Mouse (Mus musculus): ENCODE measurements around the gene Tarbp2. TPM values are rescaled to one million over a fixed set of nuclear protein-coding genes. Genes with fewer than 3 reads are reported as not detected.
A peak's percentile ranks its signal among the peaks of the same experiment; 100 is the strongest.

Tarbp2 gene
- 92.0 and 92.7 TPM in 2 replicates for polyA plus RNA-seq (2014; fragmentation: Nextera tagmentation; extraction: Ambion mirVana)

DNA sequence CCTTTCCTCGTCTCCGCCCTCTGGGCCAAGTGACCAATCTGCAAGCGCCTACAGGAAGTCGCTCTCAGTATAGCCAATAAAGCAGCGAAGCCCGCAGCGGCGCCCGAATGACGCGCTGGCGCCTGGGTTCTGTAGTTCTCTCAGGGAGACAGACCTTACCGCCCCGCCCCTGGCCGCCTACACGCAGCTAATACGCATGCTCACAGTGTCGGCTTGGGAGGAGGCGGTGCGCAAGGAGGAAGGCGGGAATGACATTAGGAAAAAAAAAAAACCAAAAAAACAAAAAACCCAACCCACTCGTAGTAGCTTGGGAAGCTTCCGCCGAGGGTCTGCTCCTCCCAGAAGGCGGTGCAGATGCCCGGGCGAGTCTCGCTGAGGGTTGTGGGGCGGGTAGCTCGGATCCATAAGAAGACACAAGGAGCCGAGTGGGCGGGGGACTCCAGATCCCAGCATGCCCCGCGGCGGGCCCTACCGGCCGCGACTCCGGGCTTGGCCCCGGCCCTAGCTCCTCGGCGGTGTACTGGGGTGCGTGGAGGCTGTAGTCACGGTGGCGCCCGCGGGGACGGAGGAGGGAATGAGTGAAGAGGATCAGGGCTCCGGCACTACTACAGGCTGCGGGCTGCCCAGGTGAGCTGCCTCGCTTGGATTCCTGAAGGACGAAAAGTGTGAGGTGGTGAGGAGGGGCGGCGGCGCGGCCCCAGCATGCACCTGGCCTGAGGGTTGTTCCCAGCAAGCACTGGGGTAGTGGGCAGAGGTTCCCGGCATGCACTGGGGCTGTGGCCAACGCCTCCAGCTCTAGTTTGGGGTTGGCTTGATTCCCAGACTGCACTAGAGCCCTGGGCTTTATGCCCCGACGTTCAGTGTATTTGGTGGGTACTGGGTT is at the start of gene Tarbp2:
TSS of gene Tarbp2 (plus strand) at position 217 of the 883 bp plus-strand sequence.
- DNase-seq (ENCODE audit: low spot score) (peak; percentile 100), ATAC-seq (replicated peaks; ENCODE audit: insufficient number of reproducible peaks, low FRiP score, low TSS enrichment, low read depth) (peak; percentile 90)
- H3K9ac ChIP-seq (replicated peaks; ENCODE audit: low read length) = peak within 1 kb of the TSS; percentile 87
- WGBS = under 1% methylated on average over 60 of the region's 60 CpGs
- H3K4me2 ChIP-seq (ENCODE audit: low read depth, low read length) = peak within 1 kb of the TSS; percentile 81
- H3K4me1 ChIP-seq (ENCODE audit: control insufficient read depth, insufficient read depth, low read length) = no peaks in the 10 kb centered on the region; the same call in 1 of the 2 replicates
- peak within 1 kb of the TSS; percentile 61 for H3K4me3 ChIP-seq (ENCODE audit: low read depth, low read length)
- H3K9me3 ChIP-seq (replicated peaks; ENCODE audit: control insufficient read depth, low read length) = no peaks in the 10 kb centered on the region
- no peaks in the 10 kb centered on the region for H3K27me3 ChIP-seq (ENCODE audit: control insufficient read depth, insufficient read depth, low read length)
- H3K27ac ChIP-seq (replicated peaks; ENCODE audit: low read depth, low read length) = peak within 1 kb of the TSS; percentile 98
- no peaks in the 10 kb centered on the region for H3K36me3 ChIP-seq (replicated peaks; ENCODE audit: control insufficient read depth, insufficient read depth, low read depth, low read length)

DNA sequence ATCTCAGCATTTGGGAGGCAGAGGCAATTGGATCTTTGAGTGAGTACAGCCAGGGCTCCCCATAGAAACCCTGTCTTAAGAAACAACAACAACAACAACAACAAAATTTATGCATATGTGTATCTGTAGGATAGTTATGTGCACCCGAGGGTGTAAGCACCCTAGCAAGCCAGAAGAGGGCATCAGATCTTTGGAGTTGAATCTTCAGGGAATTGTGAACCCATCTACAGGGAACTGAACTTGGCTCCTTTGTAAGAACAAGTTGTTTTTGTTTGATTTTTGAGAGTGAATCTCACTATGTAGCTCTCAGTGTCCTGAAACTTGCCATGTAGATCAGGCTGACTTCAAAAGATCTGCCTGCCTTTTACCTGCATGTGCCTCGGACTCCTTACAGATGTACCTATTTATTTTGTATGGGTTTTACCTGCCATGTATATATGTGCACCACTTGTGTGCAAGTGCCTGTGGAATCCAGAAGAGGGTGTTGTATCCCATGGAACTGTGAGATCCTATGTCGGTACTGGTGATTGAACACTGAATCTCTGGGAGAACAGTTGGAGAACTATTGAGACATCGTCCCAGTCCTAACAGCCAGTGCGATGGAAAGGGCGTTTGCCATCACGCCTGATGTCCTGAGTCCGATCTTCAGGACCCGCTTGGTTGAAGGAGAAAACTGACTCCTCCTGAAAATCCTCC is 49.2 kb upstream of the Tarbp2 start:
- Histone ChIP-seq H3K4me3 (ENCODE audit: low read depth, low read length) (no peak overlapping the region), H3K4me1 (ENCODE audit: control insufficient read depth, insufficient read depth, low read length) (no peaks in the 10 kb centered on the region), H3K27ac (replicated peaks; ENCODE audit: low read depth, low read length) (no peak overlapping the region), H3K9me3 (replicated peaks; ENCODE audit: control insufficient read depth, low read length) (no peaks in the 10 kb centered on the region), H3K4me2 (ENCODE audit: low read depth, low read length) (no peak overlapping the region), H3K9ac (replicated peaks; ENCODE audit: low read length) (no peak overlapping the region), H3K27me3 (ENCODE audit: control insufficient read depth, insufficient read depth, low read length) (no peaks in the 10 kb centered on the region), H3K36me3 (replicated peaks; ENCODE audit: control insufficient read depth, insufficient read depth, low read depth, low read length) (no peaks in the 10 kb centered on the region)
- 97% methylated on average over 9 of the region's 9 CpGs for WGBS
- no peak for DNase-seq (ENCODE audit: low spot score)
- ATAC-seq (replicated peaks; ENCODE audit: insufficient number of reproducible peaks, low FRiP score, low TSS enrichment, low read depth) = no peak

DNA sequence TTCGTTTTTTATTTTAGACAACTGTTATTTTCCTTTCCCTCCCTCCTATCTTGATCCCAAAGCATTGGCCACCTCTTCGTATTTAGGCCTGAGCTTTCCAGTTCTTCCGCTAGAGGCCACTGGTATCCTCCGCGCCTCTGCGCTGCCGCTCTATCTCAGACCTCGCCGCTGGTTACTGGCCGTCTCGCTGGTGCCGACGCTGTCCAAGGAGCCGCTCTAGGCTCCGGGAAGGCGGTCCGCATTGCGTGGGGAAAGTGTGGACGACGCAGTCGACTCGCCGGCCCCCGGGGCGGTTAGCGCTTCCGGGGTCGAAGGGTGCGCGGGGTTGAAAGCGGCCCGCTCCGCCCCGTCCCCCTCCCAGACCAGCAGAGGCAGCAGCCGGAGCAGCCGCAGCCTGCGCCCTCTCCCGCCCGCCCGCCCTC is 47.8 kb upstream of the Tarbp2 start, which contains the start of gene Pcbp2:
TSS of gene Pcbp2 (plus strand) at position 357 of the 422 bp plus-strand sequence.
- peak within 1 kb of the TSS; percentile 51 for H3K4me2 ChIP-seq (ENCODE audit: low read depth, low read length)
- H3K4me1 ChIP-seq (ENCODE audit: control insufficient read depth, insufficient read depth, low read length) = no peaks in the 10 kb centered on the region
- peak; percentile 99 for ATAC-seq (replicated peaks; ENCODE audit: insufficient number of reproducible peaks, low FRiP score, low TSS enrichment, low read depth)
- peak within 1 kb of the TSS; percentile 97 for H3K27ac ChIP-seq (replicated peaks; ENCODE audit: low read depth, low read length)
- no peaks in the 10 kb centered on the region for H3K27me3 ChIP-seq (ENCODE audit: control insufficient read depth, insufficient read depth, low read length)
- WGBS = 1% methylated on average over 34 of the region's 40 CpGs
- peak within 1 kb of the TSS; percentile 82 for H3K4me3 ChIP-seq (ENCODE audit: low read depth, low read length)
- peak; percentile 99 for DNase-seq (ENCODE audit: low spot score)
- H3K9me3 ChIP-seq (replicated peaks; ENCODE audit: control insufficient read depth, low read length) = no peaks in the 10 kb centered on the region
- H3K36me3 ChIP-seq (replicated peaks; ENCODE audit: control insufficient read depth, insufficient read depth, low read depth, low read length) = no peaks in the 10 kb centered on the region
- peak within 1 kb of the TSS; percentile 98 for H3K9ac ChIP-seq (replicated peaks; ENCODE audit: low read length)

DNA sequence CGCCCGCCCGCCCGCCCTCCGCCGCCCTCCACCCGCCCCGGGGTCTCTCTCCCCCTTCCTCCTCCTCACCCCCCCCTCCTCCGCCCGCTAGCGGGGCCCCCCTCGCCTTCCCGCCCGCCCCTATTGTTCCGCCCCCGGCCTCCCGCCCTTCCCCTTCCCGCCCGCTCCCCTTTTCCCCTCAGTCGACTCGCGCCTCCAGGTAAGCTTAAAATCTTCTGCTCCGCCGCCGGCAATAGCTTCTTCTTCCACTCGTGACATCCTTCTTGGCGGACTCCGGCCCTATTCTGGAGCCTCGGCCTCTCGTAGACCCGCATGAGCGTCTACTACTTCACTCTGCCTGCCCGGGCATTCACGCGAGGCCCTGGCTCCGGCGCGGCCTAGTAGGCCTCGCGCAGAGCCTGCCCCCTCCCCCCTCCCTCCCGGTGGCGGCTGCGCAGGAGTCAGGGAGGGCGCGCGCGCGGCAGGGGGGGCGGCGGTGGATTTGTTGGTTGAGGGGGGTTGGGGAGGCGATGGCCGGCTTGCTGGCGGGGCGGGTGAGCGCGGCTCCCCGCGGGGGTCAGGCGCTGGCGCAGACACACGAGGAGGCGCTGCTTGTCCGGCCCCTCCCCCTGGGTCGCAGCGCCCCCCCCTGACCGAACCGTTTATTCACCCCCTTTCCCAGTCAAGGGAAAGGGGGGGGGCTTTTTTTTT is 47.2 kb upstream of the Tarbp2 start:
- DNase-seq (ENCODE audit: low spot score) (peak; percentile 82), ATAC-seq (replicated peaks; ENCODE audit: insufficient number of reproducible peaks, low FRiP score, low TSS enrichment, low read depth) (peak; percentile 53)
- H3K27me3 ChIP-seq (ENCODE audit: control insufficient read depth, insufficient read depth, low read length) = no peaks in the 10 kb centered on the region
- peak overlapping the region; percentile 51 for H3K4me2 ChIP-seq (ENCODE audit: low read depth, low read length)
- H3K9me3 ChIP-seq (replicated peaks; ENCODE audit: control insufficient read depth, low read length) = no peaks in the 10 kb centered on the region
- H3K27ac ChIP-seq (replicated peaks; ENCODE audit: low read depth, low read length) = peak overlapping the region; percentile 97
- H3K36me3 ChIP-seq (replicated peaks; ENCODE audit: control insufficient read depth, insufficient read depth, low read depth, low read length) = no peaks in the 10 kb centered on the region
- no peaks in the 10 kb centered on the region for H3K4me1 ChIP-seq (ENCODE audit: control insufficient read depth, insufficient read depth, low read length)
- WGBS = under 1% methylated on average over 28 of the region's 67 CpGs
- peak overlapping the region; percentile 98 for H3K9ac ChIP-seq (replicated peaks; ENCODE audit: low read length)
- H3K4me3 ChIP-seq (ENCODE audit: low read depth, low read length) = peak overlapping the region; percentile 82

DNA sequence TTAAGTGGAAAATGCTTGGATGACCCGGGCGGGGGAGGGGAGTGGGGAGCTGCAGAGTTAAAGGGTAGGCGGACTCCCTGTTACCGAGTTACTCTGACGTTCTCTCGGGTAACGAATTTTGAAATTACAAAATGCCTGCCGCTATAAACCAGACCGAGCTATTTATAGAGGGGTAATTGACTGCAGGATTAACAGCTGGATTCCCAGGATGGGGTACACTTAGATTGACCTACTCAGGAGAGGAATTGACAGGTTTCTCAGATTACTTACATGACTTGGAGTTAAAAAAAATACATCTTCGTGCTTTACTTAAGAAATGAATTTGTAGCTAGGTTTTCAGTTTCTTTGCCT is 46.7 kb upstream of the Tarbp2 start:
- Histone ChIP-seq H3K4me3 (ENCODE audit: low read depth, low read length) (peak overlapping the region; percentile 82), H3K4me1 (ENCODE audit: control insufficient read depth, insufficient read depth, low read length) (no peaks in the 10 kb centered on the region), H3K27me3 (ENCODE audit: control insufficient read depth, insufficient read depth, low read length) (no peaks in the 10 kb centered on the region), H3K4me2 (ENCODE audit: low read depth, low read length) (peak overlapping the region; percentile 51), H3K36me3 (replicated peaks; ENCODE audit: control insufficient read depth, insufficient read depth, low read depth, low read length) (no peaks in the 10 kb centered on the region), H3K9ac (replicated peaks; ENCODE audit: low read length) (peak overlapping the region; percentile 98), H3K27ac (replicated peaks; ENCODE audit: low read depth, low read length) (peak overlapping the region; percentile 97), H3K9me3 (replicated peaks; ENCODE audit: control insufficient read depth, low read length) (no peaks in the 10 kb centered on the region)
- no peak for DNase-seq (ENCODE audit: low spot score)
- under 1% methylated on average over 10 of the region's 10 CpGs for WGBS
- ATAC-seq (replicated peaks; ENCODE audit: insufficient number of reproducible peaks, low FRiP score, low TSS enrichment, low read depth) = no peak

DNA sequence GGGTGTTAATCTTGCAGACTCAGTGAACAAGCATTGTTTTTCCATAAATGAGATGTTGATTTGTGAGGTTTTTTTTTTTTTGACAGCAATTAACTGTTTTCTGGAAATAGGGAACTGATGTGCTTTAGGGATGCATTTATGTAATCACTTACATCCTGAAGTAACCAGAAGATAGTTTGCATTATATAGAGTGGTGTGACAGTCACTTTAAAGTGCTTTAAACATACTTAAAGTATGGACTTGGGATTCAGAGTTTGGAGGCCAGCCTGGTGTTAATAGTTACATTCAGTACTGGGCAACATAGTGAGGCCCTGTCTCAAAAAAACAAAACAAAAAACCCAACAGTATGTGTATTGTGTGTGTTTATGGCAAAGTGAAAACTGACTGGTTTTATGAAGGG is 46.3 kb upstream of the Tarbp2 start:
- Histone ChIP-seq H3K27ac (replicated peaks; ENCODE audit: low read depth, low read length) (no peak overlapping the region), H3K4me1 (ENCODE audit: control insufficient read depth, insufficient read depth, low read length) (no peaks in the 10 kb centered on the region), H3K36me3 (replicated peaks; ENCODE audit: control insufficient read depth, insufficient read depth, low read depth, low read length) (no peaks in the 10 kb centered on the region), H3K9ac (replicated peaks; ENCODE audit: low read length) (no peak overlapping the region), H3K4me2 (ENCODE audit: low read depth, low read length) (peak overlapping the region; percentile 51), H3K9me3 (replicated peaks; ENCODE audit: control insufficient read depth, low read length) (no peaks in the 10 kb centered on the region), H3K4me3 (ENCODE audit: low read depth, low read length) (peak overlapping the region; percentile 82), H3K27me3 (ENCODE audit: control insufficient read depth, insufficient read depth, low read length) (no peaks in the 10 kb centered on the region)
- DNase-seq (ENCODE audit: low spot score) = no peak
- ATAC-seq (replicated peaks; ENCODE audit: insufficient number of reproducible peaks, low FRiP score, low TSS enrichment, low read depth) = no peak

DNA sequence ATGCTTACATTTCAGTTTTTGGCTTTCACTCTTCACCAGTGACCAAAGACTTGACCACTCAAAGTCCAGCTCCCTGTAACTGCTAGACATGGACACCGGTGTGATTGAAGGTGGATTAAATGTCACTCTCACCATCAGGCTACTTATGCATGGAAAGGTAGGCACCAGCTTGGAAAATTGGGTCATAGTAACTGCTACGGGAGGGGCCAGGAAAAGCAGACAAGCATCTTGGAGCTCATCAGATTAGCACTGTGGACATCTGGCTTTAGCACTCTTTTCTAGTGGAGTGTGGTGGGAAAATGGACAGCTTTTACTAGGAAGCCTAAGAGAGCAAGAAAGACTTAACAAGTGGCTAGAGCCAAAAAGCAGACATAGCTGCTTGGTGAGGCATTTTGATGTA is 44.7 kb upstream of the Tarbp2 start:
- H3K4me1 ChIP-seq (ENCODE audit: control insufficient read depth, insufficient read depth, low read length) = no peaks in the 10 kb centered on the region
- no peaks in the 10 kb centered on the region for H3K36me3 ChIP-seq (replicated peaks; ENCODE audit: control insufficient read depth, insufficient read depth, low read depth, low read length)
- ATAC-seq (replicated peaks; ENCODE audit: insufficient number of reproducible peaks, low FRiP score, low TSS enrichment, low read depth) = no peak
- H3K4me3 ChIP-seq (ENCODE audit: low read depth, low read length) = no peak overlapping the region
- H3K27ac ChIP-seq (replicated peaks; ENCODE audit: low read depth, low read length) = no peak overlapping the region
- H3K9me3 ChIP-seq (replicated peaks; ENCODE audit: control insufficient read depth, low read length) = no peaks in the 10 kb centered on the region
- 77% methylated on average over 2 of the region's 2 CpGs for WGBS
- no peak overlapping the region for H3K4me2 ChIP-seq (ENCODE audit: low read depth, low read length)
- no peak overlapping the region for H3K9ac ChIP-seq (replicated peaks; ENCODE audit: low read length)
- H3K27me3 ChIP-seq (ENCODE audit: control insufficient read depth, insufficient read depth, low read length) = no peaks in the 10 kb centered on the region
- DNase-seq (ENCODE audit: low spot score) = no peak
